Mouse (Mus musculus) macrophage (primary cell): ENCODE measurements around the gene Prdm2. TPM values are rescaled to one million over a fixed set of nuclear protein-coding genes. Genes with fewer than 3 reads are reported as not detected.

Source experiments
- H3K27ac ChIP-seq: fragments of 350-480 bp; formaldehyde crosslinking; 2 replicates; pipeline ENCODE4 v1.9.0; 2021
- H3K36me3 ChIP-seq: fragments of 350-480 bp; formaldehyde crosslinking; 2 replicates; pipeline ENCODE4 v1.9.0; 2021; ENCODE audit errors: inconsistent target
- H3K4me3 ChIP-seq: fragments of 350-480 bp; formaldehyde crosslinking; 2 replicates; pipeline ENCODE4 v1.9.0; 2021; ENCODE audit errors: inconsistent target
- H3K79me2 ChIP-seq: fragments of 350-480 bp; formaldehyde crosslinking; 2 replicates; pipeline ENCODE4 v1.9.0; 2021; ENCODE audit errors: inconsistent target
- WGBS: methylation state at CpG from one replicate; pipeline ENCODE4 v1.1.7; 2026; ENCODE audit warnings: inconsistent platforms; ENCODE audit not compliant: missing documents; 5-methylcytosine and 5-hydroxymethylcytosine counted together
- polyA plus RNA-seq: library from polyadenylated mRNA; stranded (reverse); fragments of 250-400 nt; gene quantifications from 3 replicates; pipeline ENCODE4 v1.2.4, GENCODE M21; 2018; ENCODE audit warnings: inconsistent platforms

Gene Prdm2
- polyA plus RNA-seq, 1 experiment from 2014 or later, result 17.2 TPM

GRCm38 (mm10) chr4:143118843-143119242 lies 94.0 kb downstream of the Prdm2 start:
- H3K36me3 ChIP-seq, result no peaks in the 10 kb centered on the region
- no peak overlapping the region for H3K27ac ChIP-seq
- peaks cover 29% of the 10 kb centered on the region; the same call in 1 of the 2 replicates for H3K79me2 ChIP-seq
- no peak overlapping the region for H3K4me3 ChIP-seq
- 13% methylated on average over 4 of the region's 4 CpGs for WGBS

GRCm38 (mm10) chr4:143115851-143116250 lies 96.9 kb downstream of the Prdm2 start:
- WGBS, result 94% methylated on average over 10 of the region's 12 CpGs
- H3K27ac ChIP-seq, result no peak overlapping the region
- no peak overlapping the region for H3K4me3 ChIP-seq
- peaks cover 11% of the 10 kb centered on the region; the same call in 1 of the 2 replicates for H3K36me3 ChIP-seq
- peaks cover 16% of the 10 kb centered on the region; the same call in 1 of the 2 replicates for H3K79me2 ChIP-seq

DNA sequence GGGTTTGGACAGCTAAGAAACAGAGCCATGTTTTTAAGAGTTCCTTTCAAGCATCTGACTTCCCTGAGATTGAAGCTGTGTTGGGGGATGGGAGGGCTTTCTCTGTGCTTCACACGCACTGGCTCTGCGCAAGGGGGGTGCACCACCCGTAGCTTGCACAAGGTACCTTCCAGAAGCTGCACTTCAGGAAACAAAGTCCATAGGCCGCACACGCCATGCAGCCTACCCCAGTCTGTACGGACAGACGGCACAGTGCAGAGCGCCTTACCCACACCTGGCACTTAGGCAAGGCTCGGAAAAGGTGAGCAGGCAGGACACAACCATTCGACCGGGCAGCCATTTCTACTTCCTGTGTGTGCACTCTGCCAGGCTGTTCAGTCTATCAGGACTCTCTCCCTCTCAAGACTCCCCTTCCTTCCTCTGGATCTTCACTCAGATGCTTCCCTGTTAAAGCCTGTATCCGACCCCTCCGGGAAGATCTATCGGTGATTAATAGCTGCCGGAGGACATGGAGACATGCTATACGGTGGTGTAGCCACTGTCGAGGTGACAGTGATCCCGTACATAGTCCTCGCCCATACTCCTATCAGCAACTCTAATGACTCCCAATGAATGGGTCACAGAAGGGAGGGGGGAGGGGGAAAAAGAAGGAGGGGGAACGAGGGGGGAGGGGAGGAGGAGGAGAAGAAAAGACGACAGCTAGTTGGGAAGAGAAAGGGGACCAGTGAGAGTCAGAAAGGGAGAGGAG lies 98.4 kb downstream of the Prdm2 start:
- H3K27ac ChIP-seq, result no peak overlapping the region
- peaks cover 16% of the 10 kb centered on the region; the same call in 1 of the 2 replicates for H3K79me2 ChIP-seq
- no peak overlapping the region for H3K4me3 ChIP-seq
- peaks cover 24% of the 10 kb centered on the region for H3K36me3 ChIP-seq
- 85% methylated on average over 16 of the region's 21 CpGs for WGBS

DNA sequence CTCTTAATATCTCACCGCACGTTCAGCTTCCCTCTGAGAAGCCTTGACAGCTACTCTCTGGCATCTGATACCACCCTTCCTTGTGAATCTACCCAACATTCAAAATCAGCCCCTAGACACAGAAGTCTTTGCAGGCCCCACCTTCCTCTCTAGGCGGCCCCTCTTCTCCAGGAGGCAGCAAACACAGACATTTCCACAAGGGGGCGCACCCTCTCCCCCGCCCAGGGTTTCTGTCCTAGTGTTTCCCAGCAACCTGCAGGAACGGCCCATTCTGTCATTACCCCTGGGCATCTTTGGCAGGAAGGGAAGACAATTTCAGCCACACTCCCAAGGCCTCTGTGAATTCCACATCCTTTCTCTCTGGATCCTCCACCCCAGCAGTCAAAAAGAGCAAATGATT lies 99.8 kb downstream of the Prdm2 start:
- Histone ChIP-seq H3K27ac (no peak overlapping the region), H3K4me3 (no peak overlapping the region), H3K36me3 (peaks cover 33% of the 10 kb centered on the region), H3K79me2 (peaks cover 9% of the 10 kb centered on the region; the same call in 1 of the 2 replicates)
- WGBS, result 35% methylated on average over 6 of the region's 6 CpGs

GRCm38 (mm10) chr4:143112439-143112838 lies 100.4 kb downstream of the Prdm2 start:
- H3K27ac ChIP-seq, result no peak overlapping the region
- peaks cover 33% of the 10 kb centered on the region for H3K36me3 ChIP-seq

DNA sequence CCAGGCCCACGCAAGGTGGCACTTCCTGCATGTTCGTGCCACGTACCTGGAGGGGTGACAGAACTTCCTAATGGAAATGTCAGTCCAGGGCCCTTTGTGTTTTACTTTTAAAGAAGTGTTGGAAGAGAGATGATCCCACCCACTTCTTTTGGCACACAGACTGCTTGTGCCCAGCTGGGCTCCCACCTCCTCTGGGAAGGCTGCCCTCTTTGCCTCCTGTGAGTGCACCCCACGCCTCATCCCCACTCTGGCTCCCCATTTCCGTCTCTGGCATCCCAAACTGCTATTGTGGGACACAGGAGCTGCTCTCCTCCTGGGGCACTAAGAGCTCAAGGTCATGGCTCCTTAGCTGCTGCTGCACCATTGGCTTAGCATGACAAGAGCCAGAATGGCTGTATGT lies 100.9 kb downstream of the Prdm2 start:
- H3K36me3 ChIP-seq, result peaks cover 33% of the 10 kb centered on the region
- 90% methylated on average over 5 of the region's 5 CpGs for whole genome bisulfite sequencing
- H3K27ac ChIP-seq, result no peak overlapping the region
- H3K79me2 ChIP-seq, result peaks cover 4% of the 10 kb centered on the region; the same call in 1 of the 2 replicates
- no peak overlapping the region for H3K4me3 ChIP-seq

More at GRCm38 (mm10) chr4:143112439-143112838, 100.4 kb downstream of the Prdm2 start:
- no peak overlapping the region for H3K4me3 ChIP-seq
- H3K79me2 ChIP-seq, result peaks cover 4% of the 10 kb centered on the region; the same call in 1 of the 2 replicates
- WGBS, result 62% methylated on average over 2 of the region's 2 CpGs

GRCm38 (mm10) chr4:143108552-143108951 lies 104.2 kb downstream of the Prdm2 start:
- no peaks in the 10 kb centered on the region for H3K79me2 ChIP-seq
- H3K27ac ChIP-seq, result no peak overlapping the region
- H3K4me3 ChIP-seq, result no peak overlapping the region
- H3K36me3 ChIP-seq, result peaks cover 33% of the 10 kb centered on the region
- 84% methylated on average over 9 of the region's 9 CpGs for WGBS

DNA sequence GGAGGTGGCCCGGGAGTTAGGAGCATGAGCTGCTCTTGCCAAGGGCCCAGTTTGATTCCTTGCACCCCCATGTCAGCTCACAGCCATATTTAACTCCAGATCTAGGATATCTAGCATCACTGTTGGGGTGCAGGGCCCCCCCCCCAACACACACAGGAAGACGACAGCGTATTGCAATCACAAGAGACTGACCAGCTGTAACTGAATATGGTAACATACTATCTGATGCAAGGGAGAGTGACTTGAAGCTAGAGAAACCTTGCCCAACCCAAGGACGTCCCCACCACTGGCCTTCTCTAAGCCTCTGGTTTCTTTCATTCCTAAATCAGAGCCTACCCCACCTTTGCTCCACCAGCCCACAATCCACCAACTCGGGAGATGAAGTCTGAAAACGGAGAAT lies 105.8 kb downstream of the Prdm2 start:
- Histone ChIP-seq H3K79me2 (no peaks in the 10 kb centered on the region), H3K4me3 (no peak overlapping the region), H3K27ac (no peak overlapping the region), H3K36me3 (peaks cover 32% of the 10 kb centered on the region)
- 63% methylated on average over 6 of the region's 6 CpGs for WGBS

DNA sequence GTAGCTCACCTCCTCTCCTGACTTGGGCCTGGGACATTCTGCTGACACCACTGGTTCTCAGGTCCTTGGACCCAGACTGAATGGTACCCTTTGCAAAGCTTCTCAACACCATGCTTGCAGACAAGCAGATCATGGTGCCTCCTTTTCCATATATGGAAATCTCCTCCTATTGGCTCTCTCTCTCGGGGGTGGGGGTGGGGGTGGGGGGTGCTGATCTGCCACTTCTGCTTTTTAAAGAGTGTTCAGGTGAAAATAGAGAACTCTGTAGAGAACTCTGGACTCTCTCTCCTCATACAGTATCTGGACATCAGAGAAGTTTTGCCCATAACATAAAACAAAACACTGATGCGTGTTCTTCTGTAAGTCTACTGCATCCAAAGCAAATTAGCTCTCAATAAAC lies 106.2 kb downstream of the Prdm2 start:
- WGBS, result 28% methylated on average over 2 of the region's 2 CpGs
- H3K27ac ChIP-seq, result no peak overlapping the region

GRCm38 (mm10) chr4:143104739-143105138 lies 108.1 kb downstream of the Prdm2 start:
- H3K36me3 ChIP-seq, result peaks cover 12% of the 10 kb centered on the region
- H3K27ac ChIP-seq, result no peak overlapping the region
- no peaks in the 10 kb centered on the region for H3K79me2 ChIP-seq
- WGBS, result 76% methylated on average over 5 of the region's 5 CpGs
- H3K4me3 ChIP-seq, result no peak overlapping the region

More for the DNA sequence above, 106.2 kb downstream of the Prdm2 start:
- Histone ChIP-seq H3K79me2 (no peaks in the 10 kb centered on the region), H3K4me3 (no peak overlapping the region), H3K36me3 (peaks cover 28% of the 10 kb centered on the region)

DNA sequence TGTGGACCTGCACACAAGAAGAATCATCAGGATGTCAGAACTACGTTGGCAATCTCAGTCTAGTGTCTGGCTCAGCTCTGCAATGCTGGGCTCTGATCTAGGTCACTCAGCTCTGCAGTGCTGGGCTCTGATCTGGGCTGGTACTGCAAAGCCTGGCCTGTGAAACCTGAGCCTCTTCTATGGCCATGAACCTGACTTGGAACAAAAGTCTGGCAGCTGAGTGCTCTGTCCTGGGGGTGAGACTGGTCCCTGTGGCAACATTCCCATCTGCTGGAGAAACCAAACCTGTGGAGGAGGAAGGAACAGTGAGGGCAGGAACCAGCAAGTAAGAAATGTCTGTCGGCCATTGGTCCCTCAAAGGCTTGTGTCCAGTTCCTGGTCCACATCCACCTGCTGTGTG lies 109.0 kb downstream of the Prdm2 start:
- WGBS, result 83% methylated on average over 2 of the region's 2 CpGs
- Histone ChIP-seq H3K79me2 (no peaks in the 10 kb centered on the region), H3K36me3 (peaks cover 3% of the 10 kb centered on the region; the same call in 1 of the 2 replicates), H3K4me3 (no peak overlapping the region), H3K27ac (no peak overlapping the region)

DNA sequence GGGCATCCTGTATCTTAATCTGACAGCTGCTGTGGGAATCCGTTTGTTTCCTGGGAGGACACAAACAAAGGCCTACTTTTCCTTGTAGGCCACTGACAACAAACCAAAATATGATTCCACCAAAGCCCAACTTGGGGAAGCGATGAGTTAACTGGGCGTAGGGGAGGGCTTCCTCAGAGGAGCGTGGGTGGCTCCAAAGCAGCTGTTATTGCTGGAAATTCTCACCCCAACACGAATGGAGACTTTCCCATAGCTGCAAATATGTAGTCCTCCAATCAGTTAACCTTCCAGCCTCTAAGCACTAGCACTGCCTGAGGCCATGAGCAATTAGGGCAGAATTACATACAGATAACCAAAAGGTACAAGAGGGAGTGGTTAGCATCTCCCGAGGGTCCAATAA lies 112.6 kb downstream of the Prdm2 start:
- 71% methylated on average over 6 of the region's 6 CpGs for WGBS
- H3K79me2 ChIP-seq, result no peaks in the 10 kb centered on the region
- no peak overlapping the region for H3K27ac ChIP-seq
- H3K4me3 ChIP-seq, result no peak overlapping the region
- no peaks in the 10 kb centered on the region for H3K36me3 ChIP-seq

GRCm38 (mm10) chr4:143099288-143100039 lies 113.3 kb downstream of the Prdm2 start:
- WGBS, result 23% methylated on average over 11 of the region's 11 CpGs
- no peak overlapping the region for H3K27ac ChIP-seq

GRCm38 (mm10) chr4:143092082-143092701 lies 120.6 kb downstream of the Prdm2 start:
- Histone ChIP-seq H3K27ac (no peak overlapping the region), H3K4me3 (no peak overlapping the region)

More at GRCm38 (mm10) chr4:143099288-143100039, 113.3 kb downstream of the Prdm2 start:
- no peaks in the 10 kb centered on the region for H3K36me3 ChIP-seq
- H3K79me2 ChIP-seq, result no peaks in the 10 kb centered on the region
- H3K4me3 ChIP-seq, result no peak overlapping the region

More at GRCm38 (mm10) chr4:143092082-143092701, 120.6 kb downstream of the Prdm2 start:
- no peaks in the 10 kb centered on the region for H3K36me3 ChIP-seq
- no peaks in the 10 kb centered on the region for H3K79me2 ChIP-seq
- 71% methylated on average over 12 of the region's 12 CpGs for WGBS
